Mouse (Mus musculus): ENCODE results near the gene Zfp286. TPM values are rescaled to one million over a fixed set of nuclear protein-coding genes. Genes with fewer than 3 reads are reported as not detected.

Gene Zfp286
- total and polyA plus RNA-seq, 3 experiments: not detected

- Histone ChIP-seq H3K36me3 (ENCODE audit: control insufficient read depth in 1 of 2, insufficient read depth in 2 of 2, low read length in 2 of 2) (no peaks in the 10 kb centered on the region), H3K27me3 (ENCODE audit: control insufficient read depth in 1 of 2, insufficient read depth in 2 of 2, low read length in 2 of 2) (peaks cover 8 to 12% of the 10 kb centered on the region in 2 experiments), H3K9ac (ENCODE audit: control insufficient read depth, low read depth, low read length, poor library complexity, severe bottlenecking) (no peak overlapping the region), H3K4me3 (ENCODE audit: control insufficient read depth in 1 of 2, insufficient read depth in 1 of 2, low read depth in 2 of 2, low read length in 2 of 2) (no peak overlapping the region), H3K9me3 (replicated peaks; ENCODE audit: insufficient read depth, low read length) (no peaks in the 10 kb centered on the region; the same call in 1 of the 2 replicates), H3K79me2 (ENCODE audit: control insufficient read depth, insufficient read depth, low read length, poor library complexity) (no peaks in the 10 kb centered on the region), H3K4me1 (ENCODE audit: control insufficient read depth in 1 of 2, insufficient read depth in 2 of 2, low read length in 2 of 2) (no peaks in the 10 kb centered on the region), H3K27ac (ENCODE audit: control insufficient read depth, low read depth, low read length) (no peak overlapping the region)
- TF ChIP-seq MYB (IDR thresholded peaks at IDR 0.05; ENCODE audit: low read depth, low read length) (no peak), ZNF384 (IDR thresholded peaks at IDR 0.05; ENCODE audit: low read depth, low read length) (no peak), TCF12 (IDR thresholded peaks at IDR 0.05; ENCODE audit: low read depth, low read length) (no peak), SMC3 (IDR thresholded peaks at IDR 0.05; ENCODE audit: low read depth, low read length) (no peak), HCFC1 (IDR thresholded peaks at IDR 0.05; ENCODE audit: low read depth, low read length) (no peak), MAX (IDR thresholded peaks at IDR 0.05; ENCODE audit: low read length) (no peak), TBP (IDR thresholded peaks at IDR 0.05; ENCODE audit: low read depth, low read length) (no peak), TAL1 (IDR thresholded peaks at IDR 0.05; ENCODE audit: low read length) (no peak), SIN3A (IDR thresholded peaks at IDR 0.05; ENCODE audit: low read length) (no peak), ZC3H11A (IDR thresholded peaks at IDR 0.05; ENCODE audit: low read depth, low read length) (no peak), MEF2A (IDR thresholded peaks at IDR 0.05; ENCODE audit: extremely low read depth, insufficient replicate concordance, low read depth, low read length, poor library complexity, severe bottlenecking) (no peak)
- no peak for DNase-seq (ENCODE audit: low read depth, low spot score)
Observed at GRCm38 (mm10) chr11:62732665-62733064, 56.6 kb downstream of the Zfp286 start.

GRCm38 (mm10) chr11:62732022-62732387 is 57.3 kb downstream of the Zfp286 start:
- Histone ChIP-seq H3K36me3 (ENCODE audit: control insufficient read depth in 1 of 2, insufficient read depth in 2 of 2, low read length in 2 of 2) (no peaks in the 10 kb centered on the region), H3K4me1 (ENCODE audit: control insufficient read depth in 1 of 2, insufficient read depth in 2 of 2, low read length in 2 of 2) (no peaks in the 10 kb centered on the region), H3K9me3 (replicated peaks; ENCODE audit: insufficient read depth, low read length) (no peaks in the 10 kb centered on the region; the same call in 1 of the 2 replicates), H3K27ac (ENCODE audit: control insufficient read depth, low read depth, low read length) (no peak overlapping the region), H3K79me2 (ENCODE audit: control insufficient read depth, insufficient read depth, low read length, poor library complexity) (no peaks in the 10 kb centered on the region), H3K27me3 (ENCODE audit: control insufficient read depth in 1 of 2, insufficient read depth in 2 of 2, low read length in 2 of 2) (peaks cover 8 to 12% of the 10 kb centered on the region in 2 experiments), H3K4me3 (ENCODE audit: control insufficient read depth in 1 of 2, insufficient read depth in 1 of 2, low read depth in 2 of 2, low read length in 2 of 2) (no peak overlapping the region), H3K9ac (ENCODE audit: control insufficient read depth, low read depth, low read length, poor library complexity, severe bottlenecking) (no peak overlapping the region)
- TF ChIP-seq NELFE (IDR thresholded peaks at IDR 0.05; ENCODE audit: low read depth, low read length): no peak
- no peak for TF ChIP-seq MAX (IDR thresholded peaks at IDR 0.05; ENCODE audit: low read length)
- no peak for TF ChIP-seq ZKSCAN1 (IDR thresholded peaks at IDR 0.05; ENCODE audit: low read depth, low read length)
- TF ChIP-seq GATA1 (IDR thresholded peaks at IDR 0.05; ENCODE audit: low read depth, low read length): no peak
- no peak for TF ChIP-seq POLR2AphosphoS2 (IDR thresholded peaks at IDR 0.05; ENCODE audit: low read length)
- TF ChIP-seq GABPA (IDR thresholded peaks at IDR 0.05; ENCODE audit: low read depth, low read length): no peak
- no peak for TF ChIP-seq ETS1 (IDR thresholded peaks at IDR 0.05; ENCODE audit: low read depth, low read length)
- TF ChIP-seq RCOR1 (IDR thresholded peaks at IDR 0.05; ENCODE audit: low read depth, low read length): no peak
- TF ChIP-seq E2F4 (IDR thresholded peaks at IDR 0.05; ENCODE audit: borderline replicate concordance, low read depth, low read length): no peak
- TF ChIP-seq POLR2AphosphoS5 (IDR thresholded peaks at IDR 0.05; ENCODE audit: borderline replicate concordance, low read depth, low read length): no peak
- no peak for TF ChIP-seq TBP (IDR thresholded peaks at IDR 0.05; ENCODE audit: low read depth, low read length)
- no peak for TF ChIP-seq MAFK (IDR thresholded peaks at IDR 0.05; ENCODE audit: borderline replicate concordance, low read depth, low read length)
- TF ChIP-seq MAZ (IDR thresholded peaks at IDR 0.05; ENCODE audit: low read depth, low read length): no peak
- TF ChIP-seq MXI1 (IDR thresholded peaks at IDR 0.05; ENCODE audit: low read depth, low read length): no peak
- TF ChIP-seq CTCF (IDR thresholded peaks at IDR 0.05 in 2 of 3, conservative IDR thresholded peaks at IDR 0.05 in 1 of 3; ENCODE audit: control insufficient read depth in 1 of 3, insufficient read depth in 1 of 3, low read depth in 2 of 3, low read length in 3 of 3, poor library complexity in 1 of 3, severe bottlenecking in 1 of 3): no peak
- TF ChIP-seq MYB (IDR thresholded peaks at IDR 0.05; ENCODE audit: low read depth, low read length): no peak
- TF ChIP-seq RAD21 (IDR thresholded peaks at IDR 0.05; ENCODE audit: low read depth, low read length): no peak
- TF ChIP-seq KAT2A (conservative IDR thresholded peaks at IDR 0.05; ENCODE audit: low read depth, low read length): no peak
- TF ChIP-seq MYC (IDR thresholded peaks at IDR 0.05; ENCODE audit: low read depth, low read length): no peak
- DNase-seq (ENCODE audit: low read depth, low spot score): no peak
